Mouse (Mus musculus): ENCODE measurements around the gene Fdps.
"Not testable (repeated sequence)": the region's sequence is repeated elsewhere in the genome, so short reads cannot be mapped to it uniquely, and the experiment has no call there.

Gene Fdps

DNA sequence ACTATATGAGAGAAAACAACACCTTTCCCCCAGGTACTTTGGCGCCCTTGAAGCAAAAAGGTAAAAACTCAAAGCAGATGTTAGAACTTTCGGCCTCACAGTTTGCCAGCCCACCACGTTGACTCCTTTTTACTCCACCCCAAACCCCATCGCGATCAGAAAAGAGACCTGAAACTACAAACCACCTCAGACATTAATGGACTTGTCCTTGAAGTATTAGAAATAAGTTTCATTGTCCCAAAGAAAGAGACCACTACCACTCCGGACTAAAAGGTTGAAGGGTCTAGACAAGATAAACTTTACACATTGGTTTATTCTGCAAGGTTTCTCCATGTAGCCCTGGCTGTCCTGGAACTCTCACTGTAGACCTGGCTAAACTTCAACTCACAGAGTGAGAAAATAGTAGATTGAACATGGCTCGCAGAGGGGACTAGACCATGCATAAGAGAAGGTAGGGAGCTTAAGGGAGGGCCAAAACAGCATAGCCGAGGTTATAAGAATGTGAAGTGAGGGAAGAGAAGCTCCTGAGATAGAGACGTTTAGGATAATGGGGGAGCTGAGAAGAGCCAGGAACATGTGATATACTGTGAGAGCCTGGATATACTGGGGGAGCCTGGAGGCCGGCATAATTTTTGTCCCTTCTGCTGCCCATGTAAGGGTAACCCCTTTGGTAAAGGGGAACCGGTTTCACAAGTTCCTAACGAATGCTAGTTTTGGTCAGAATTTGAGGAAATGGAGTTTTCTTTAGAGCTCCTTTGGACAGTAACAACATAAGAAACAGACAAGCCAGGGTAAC, 934 bp upstream of the Fdps start:
- no peak for DNase-seq (ENCODE audit: low spot score)

DNA sequence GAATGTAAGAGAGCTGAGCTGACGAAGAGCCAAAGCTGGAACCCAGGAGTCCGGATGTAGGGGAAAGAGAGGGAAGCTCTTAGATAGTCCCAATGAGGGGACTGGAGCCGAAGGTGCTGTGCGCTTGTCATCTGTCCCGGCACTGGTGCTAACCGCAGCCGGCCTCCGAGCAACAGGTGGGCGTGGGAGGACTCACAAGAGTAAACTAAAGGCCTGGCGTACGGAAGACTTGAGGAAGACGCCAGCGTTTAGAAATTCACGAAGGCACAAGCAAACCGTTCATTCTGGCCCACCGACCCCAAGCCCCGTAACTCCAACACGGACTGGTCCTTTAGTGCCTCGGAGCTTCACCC, 324 bp downstream of the Fdps start:
- DNase-seq (ENCODE audit: low spot score) = no peak

DNA sequence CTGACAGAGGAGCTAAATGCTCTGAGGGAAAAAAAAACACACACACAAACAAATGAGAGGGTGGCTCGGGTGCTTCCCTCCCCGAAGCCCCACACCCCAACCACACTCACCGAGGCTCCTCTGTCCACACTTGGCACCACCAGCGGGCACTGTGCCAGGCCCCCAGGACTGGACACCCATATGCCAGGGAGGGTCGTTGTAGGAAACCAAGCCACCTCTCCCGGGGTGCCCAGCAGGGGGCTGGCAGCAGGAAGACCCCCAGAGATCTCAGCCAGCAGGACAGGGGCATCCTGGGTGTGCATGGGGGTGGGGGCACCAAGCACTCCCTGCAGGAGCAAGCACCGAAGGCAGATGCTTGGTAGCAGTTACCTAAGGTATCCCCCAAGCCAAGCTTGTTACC, 948 bp downstream of the Fdps start, which contains the start of gene Gm43738:
Gene Gm43738 (minus strand): TSS at position 289 of the 400 bp plus-strand sequence.
- no peak for DNase-seq (ENCODE audit: low spot score)

DNA sequence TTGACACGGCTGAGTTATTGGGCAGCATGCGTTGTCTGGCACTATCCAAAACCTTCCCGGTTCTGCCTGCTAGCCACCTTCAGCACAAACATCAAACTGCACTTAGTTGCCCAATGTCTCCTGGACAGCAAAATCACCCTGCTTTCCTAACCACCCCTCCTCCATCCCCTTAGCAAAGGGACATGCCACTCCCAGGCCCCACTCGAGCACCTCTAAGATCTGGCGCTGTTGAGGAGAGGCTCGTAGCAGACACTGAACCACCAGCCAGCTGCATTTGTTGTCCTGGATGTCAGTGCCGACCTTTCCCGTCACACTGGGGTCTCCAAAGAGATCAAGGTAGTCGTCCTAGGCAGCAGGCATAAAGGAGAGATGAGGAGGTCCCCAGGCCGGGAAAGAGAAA, 7.7 kb downstream of the Fdps start:
- no peak for DNase-seq (ENCODE audit: low spot score)

DNA sequence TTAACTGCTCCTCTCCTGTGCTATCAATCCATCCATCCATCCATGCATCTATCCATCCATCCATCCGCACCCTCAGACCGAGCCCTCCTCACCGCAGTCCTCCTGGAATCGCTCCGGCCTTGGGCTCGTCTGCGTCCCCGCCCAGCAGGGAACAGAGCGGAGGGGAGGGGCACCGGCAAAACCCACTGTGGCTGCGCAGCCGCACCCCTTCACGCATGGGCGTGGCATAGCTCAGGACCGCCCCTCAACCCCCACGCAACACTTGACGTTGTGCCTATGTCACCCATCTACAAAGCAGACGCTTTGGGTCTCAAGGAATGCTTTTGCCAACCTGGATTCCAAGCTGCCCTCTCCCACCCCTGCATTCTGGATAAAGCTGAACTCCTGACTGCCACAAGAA, 8.6 kb downstream of the Fdps start, which contains the start of gene Rusc1:
Gene Rusc1 (minus strand): TSS at position 137 of the 400 bp plus-strand sequence.
- DNase-seq (ENCODE audit: low spot score) = peak; percentile 35

DNA sequence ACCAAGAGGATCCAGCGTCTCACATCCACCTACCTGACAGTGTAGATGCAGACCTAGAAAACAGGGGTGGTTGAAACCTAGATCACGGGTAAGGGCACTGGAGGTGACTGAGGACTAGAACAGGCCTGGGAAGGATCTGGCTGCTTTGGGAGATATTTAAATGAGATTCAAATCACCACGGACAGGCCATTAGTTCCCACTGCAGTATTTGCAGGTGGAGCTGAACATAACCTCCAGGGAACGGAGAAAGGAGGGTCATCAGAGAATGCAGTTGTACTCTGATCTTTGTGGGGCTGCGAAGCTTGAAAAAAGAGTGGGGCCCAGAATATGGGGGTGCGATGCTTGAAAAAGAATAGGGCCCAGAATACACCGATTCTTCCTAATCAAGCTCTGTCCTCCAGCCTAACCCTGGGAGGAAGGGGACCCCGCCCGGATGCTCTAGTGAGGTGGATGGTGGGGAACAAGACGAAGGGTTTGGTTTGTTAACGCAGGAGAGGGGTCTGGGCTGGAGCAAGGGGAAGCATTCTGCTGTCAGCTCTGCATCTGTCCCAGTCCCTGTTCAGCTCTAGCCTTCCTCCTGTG, 9.2 kb downstream of the Fdps start:
- DNase-seq (ENCODE audit: low spot score) = no peak

DNA sequence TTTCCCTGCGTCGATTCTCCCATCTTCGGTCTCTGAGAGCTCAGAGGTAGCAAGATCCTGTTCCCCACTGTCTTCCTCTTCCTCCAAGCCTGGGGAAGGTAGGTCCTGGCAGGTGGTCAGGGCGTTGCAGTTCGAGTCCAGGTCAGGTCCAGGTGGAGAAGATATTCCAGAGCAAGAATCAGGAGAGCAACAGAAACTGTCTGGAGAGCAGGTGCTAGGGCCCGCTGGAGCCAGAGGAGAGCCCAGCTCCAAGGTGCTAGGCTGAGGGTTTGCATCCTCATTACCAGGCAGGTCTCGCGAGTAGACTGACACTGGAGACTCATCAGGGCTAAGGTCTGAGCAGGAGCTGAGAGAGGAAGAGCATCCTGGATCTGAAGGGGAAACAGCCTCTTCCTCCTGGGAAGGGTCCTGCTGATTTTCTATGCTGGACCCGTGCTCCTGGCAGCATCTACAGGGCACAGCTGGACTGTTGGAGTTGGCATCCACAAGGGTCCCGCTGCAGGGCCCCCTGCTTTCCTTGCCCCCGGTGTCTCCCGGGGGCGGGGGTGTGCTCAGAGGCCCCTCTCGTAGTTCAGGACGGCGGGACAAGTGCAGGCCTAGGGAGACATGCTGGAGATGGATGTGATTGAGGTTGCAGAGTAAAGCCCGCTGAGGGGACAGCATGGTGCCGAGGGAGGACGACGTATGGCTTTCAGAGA, 9.8 kb downstream of the Fdps start:
- no peak for DNase-seq (ENCODE audit: low spot score)

DNA sequence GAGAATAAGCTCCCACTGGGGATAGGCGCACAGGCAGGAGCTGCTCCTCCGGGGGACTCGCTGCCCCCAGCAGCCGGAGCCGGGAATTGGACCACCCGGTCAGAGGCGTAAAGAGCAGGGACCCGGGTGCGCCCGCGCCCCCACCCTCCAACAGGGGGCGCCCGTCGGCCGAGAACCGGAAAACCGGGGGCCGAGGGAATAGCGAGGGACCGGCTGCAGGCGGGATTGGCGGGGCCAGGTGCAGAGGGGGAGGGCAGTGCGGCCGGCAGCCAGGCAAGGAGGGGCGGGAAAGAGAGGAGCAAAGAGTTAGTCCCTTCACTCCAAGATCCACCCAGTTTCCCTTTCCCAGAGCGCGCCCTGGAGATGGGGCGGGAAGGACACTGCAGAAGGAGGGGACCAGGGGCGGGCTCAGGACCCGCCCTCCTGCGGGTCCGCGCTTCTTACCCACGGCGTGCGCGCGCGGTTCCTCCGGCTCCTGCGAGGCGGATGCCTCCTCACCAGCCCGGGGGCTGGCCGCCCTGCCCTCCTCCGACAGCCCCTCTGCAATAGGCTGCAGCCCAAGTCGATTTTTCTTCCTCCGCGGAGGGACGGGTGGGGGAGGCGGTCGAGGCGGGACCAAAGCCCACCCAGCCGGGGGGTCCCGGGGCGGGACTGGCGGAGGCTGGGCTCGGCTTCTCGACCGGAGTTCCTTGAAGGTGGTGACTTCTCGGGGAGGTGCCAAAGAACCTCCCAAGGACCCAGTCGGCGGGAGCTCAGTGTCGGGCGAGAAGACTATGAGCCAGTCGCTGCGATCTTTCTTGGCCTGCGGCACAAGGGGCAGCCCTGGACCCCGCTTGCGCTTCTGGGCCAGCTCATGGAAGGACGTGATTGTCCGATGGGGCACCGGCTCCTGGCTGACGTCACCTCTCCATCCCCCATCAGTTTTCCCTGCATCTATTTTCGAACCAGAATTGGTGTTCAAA, 10.8 kb downstream of the Fdps start:
- DNase-seq (ENCODE audit: low spot score) = peak; percentile 77

DNA sequence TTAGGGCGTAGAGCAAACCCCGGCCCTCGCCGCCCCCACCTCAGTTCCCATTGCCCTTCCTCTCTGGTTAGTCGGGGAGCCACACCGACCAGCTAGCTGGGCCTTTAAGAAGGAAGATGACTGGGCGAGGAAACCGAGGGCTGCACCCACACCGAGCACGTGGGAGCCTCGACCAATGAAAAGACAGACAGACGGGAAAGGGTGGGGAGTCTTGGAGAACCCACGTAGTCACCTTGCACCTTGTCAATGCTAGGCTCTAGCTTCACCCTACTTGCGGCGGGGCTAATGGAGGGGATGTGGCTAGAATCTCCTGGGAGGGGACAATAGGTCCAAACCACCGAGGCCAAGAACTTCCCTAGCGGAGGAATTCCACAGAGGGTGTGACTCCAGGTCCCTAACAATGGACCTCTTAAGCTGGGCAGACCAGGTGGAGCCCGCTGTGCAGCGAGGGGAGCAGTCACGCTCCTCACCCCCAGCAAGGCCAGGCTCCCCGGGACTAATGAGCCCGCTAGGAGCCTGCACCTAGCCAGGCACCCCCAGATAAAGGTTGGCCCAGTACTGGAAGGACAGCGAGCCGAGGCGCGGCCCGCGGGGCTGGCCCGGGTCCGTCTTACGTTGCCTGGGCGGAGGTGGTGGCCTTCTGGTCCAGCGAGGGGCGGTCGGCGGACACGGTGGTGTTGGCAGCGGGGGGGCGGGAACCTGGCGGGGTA, 11.7 kb downstream of the Fdps start:
- DNase-seq (ENCODE audit: low spot score) = peak; percentile 79

DNA sequence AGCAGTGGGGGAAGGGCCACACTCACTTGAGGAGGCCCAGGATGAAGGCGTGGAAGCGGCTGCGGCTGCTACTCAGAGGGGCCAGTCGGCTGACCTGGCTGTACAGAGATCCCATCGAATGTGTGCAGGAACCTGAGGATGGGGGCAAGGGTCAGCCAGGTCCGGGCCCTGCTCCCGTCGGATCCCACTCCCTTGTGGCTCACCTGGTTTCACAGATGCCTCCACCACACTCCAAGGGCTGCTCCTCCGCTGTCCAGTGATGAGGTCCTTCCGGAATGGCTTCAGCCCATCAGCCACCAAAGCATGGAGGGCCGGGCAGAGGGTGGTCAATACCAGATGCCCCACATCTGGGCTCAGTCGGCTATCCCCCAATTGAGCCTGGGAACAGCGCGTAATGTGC, 12.8 kb downstream of the Fdps start:
- DNase-seq (ENCODE audit: low spot score) = no peak

DNA sequence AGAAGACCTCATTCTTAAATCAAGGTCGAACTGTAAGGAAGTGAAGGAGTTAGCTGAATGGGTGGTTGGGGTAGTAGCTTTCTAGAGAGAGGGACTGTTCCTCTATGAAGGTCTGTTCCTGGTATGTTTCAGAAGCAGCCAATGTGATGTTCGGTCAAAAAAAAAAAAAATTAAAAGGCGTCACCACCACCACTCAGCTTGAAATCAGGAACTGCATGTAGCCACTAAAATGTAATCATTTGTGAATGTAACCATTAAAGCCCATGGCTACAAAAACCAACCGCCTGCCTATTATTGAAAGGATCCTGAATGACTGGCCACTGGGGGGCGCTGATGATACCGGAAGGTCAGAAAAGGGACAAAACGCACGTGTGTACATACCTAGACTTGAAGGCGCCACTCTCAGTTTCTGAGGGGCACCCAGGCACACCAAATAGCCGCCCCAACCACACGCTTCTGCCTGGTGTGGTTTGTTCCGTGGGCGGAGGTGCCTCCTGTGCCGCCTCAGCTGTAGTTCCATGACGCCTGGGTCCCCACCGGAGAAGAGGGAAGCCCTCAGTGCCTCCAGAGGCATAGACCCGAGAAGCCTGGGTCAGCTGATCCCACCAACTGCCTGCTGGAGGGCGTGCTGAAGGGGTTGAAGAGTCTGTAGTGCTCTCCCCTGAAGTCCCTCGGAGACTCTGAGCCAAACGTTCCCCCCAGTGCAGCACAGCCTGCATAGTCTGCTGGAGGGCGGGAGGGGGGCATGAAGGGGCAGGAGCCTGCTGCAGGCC, 14.2 kb downstream of the Fdps start:
- peak; percentile 77 for DNase-seq (ENCODE audit: low spot score)

DNA sequence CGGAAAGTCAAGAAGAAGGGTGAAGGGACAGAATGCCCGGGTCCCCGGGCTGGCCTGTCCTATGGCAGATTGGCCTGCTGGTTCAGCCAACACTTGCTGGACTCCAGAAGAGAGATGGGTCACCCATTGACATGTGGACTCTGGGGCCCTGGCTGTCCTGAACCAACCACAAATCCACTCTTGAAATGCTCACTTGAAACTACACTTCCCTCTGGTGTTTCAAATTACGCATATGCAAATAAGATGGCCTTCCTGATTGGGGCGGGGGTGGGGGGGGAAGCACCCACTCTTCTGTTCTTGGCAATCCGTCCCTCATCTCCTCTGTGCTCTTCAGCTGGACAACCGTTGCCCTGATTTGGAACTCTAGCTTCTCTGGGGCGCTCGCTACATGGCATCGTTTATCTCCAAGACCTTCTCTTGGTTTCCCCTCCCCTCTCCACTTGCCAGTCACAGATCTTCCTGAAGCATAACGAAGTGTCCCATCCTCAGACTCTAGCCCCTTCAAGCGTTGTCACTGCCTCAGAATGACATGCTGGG, 17.0 kb downstream of the Fdps start:
- DNase-seq (ENCODE audit: low spot score) = no peak

DNA sequence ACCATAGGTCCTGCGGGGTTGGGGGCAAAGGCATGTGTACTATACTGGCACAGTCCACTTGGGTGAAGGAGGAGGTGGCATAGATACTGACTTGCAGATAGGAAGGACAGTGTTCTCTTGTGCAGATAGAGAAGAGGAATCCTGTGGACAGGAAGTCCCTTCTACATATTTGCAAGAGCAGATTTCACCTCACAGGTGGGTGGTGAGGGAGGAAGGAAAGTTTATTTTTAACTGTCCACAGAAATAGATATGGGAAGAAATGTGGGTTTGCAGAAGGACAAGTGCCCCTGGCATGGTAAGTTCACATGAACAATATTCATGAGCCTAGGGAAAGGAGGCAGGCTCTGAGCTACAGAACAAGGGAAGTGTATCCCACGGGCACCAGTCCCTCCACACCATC, 17.6 kb downstream of the Fdps start:
- no peak for DNase-seq (ENCODE audit: low spot score)

DNA sequence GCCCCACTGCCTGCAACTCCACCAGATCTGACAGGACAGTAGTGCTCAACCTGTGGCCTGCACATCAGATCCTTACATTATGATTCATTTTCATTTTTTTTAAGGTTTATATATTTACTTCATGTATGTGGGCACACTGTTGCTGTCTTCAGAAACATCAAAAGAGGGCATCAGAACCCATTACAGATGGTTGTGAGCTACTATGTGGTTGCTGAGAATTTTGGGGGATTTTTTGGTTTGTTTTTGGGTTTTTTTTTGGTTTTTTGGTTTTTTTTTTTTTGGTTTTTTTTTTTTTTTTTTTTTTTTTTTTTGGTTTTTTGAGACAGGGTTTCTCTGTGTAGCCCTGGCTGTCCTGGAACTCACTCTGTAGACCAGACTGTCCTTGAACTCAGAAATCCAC, 19.5 kb downstream of the Fdps start:
- DNase-seq (ENCODE audit: low spot score) = not testable (repeated sequence)

DNA sequence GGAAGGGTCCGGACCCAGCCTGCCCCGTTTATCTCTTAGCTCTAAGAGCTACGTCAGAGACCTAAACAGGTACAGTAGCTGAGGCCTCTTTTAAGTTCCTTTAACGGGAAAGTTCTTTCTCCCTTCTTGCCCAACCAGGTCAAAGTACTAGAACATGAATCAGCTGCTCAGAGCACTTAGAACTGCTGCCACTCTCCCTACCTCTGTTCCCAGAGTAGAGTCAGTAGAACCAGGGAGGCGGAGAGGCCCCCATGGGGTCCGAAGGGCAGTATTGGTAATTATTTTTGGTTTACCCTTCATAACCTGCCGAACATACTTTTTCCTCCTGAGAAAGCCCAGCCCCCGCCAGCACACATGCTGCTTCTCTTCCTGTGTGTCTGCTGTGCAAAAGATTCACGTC, 24.4 kb downstream of the Fdps start:
- DNase-seq (ENCODE audit: low spot score) = no peak

DNA sequence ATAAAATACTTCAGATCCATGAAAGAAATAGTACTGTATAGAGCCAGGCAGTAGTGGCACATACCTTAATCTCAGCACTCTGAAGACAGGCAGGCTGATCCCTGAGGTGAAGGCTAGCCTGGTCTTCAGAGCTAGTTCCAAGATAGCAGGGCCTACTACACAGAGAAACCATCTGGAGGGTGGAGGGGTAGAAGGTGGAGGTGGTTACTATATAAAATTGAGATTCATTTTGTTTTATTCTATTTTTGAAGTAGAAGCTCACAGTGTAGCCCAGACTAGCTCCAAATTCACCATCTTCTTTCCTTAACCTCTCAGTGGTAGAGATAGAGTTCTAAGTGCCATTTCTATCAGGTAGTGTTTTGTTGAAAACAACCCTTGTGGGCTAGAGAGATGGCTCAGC, 34.5 kb downstream of the Fdps start:
- DNase-seq (ENCODE audit: low spot score) = no peak

DNA sequence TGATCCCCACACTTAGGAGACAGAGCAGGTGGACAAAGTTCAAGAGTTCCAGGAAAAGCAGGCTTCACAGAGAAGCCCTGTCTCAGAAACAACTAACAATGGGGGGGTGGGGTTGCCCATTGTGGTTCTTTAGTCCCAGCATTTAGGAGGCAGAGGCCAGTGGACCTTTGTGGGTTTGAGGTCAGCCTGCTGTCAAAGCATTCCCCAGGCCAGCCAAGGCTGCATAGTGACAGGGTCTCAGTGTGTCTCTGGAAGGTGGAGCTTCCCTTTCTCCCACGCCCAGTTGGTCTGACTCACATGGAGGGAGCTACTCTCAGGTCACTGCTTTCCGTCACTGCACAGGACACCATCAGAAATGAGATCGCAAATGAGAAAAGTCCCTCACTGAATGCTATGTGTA, 40.1 kb downstream of the Fdps start:
- DNase-seq (ENCODE audit: low spot score) = no peak

DNA sequence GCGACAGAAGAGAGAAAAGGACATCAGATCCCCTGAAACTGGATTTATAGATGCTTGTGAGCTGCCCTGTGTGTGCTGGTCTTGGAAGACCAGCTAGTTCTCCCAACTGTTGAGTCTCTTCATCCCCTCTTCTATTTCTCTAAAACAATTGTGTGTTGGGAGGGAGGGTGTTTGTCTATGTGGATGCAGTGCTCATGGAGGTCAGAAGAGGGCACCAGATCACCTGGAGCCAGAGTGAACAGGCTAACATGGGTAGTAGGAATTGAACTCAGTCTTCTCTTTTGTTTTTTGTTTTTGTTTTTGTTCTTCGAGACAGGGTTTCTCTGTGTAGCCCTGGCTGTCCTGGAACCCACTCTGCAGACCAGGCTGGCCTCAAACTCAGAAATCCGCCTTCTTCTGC, 43.0 kb downstream of the Fdps start:
- no peak for DNase-seq (ENCODE audit: low spot score)

DNA sequence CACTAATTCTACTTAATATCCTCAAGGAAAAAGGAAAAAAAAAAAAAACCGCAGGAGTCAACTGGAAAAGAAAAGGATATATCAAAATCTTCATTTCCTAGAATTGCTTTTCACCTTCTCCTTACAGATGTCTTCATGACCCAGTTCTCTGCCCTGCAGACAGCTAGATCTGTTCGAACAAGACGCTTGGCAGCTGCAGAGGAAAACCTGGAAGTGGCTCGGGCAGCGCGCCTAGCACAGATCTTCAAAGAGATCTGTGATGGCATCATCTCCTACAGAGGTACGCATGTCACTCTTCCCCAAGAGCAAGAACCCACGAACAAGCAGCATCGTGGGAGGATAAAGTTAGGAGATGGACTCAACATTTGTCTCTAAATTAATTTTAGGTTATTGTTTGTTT, 43.4 kb downstream of the Fdps start:
- DNase-seq (ENCODE audit: low spot score) = no peak
